Mouse (Mus musculus): Measurements from ENCODE around the gene Olfr598. TPM values are rescaled to one million over a fixed set of nuclear protein-coding genes. Genes with fewer than 3 reads are reported as not detected.
"Not testable (repeated sequence)": the region's sequence is repeated elsewhere in the genome, so short reads cannot be mapped to it uniquely, and the experiment has no call there.

The Olfr598 gene
- not detected in 2 replicates for polyA plus RNA-seq (2016; fragmentation: Nextera tagmentation; extraction: Ambion mirVana)

- DNase-seq (ENCODE audit: low spot score) = no peak
- Histone ChIP-seq H3K9me3 (no peaks in the 10 kb centered on the region), H3K27ac (no peak within 1 kb of the TSS), H3K36me3 (no peaks in the 10 kb centered on the region), H3K4me1 (replicated peaks) (no peaks in the 10 kb centered on the region), H3K4me3 (no peak within 1 kb of the TSS), H3K27me3 (ENCODE audit: insufficient read depth, poor library complexity, severe bottlenecking) (no peaks in the 10 kb centered on the region)
Measured at GRCm38 (mm10) chr7:103323268-103323667, at the start of gene Olfr598. Gene Olfr598, plus strand, starts transcription at chr7:103323568.

- H3K4me3 ChIP-seq; H3K9me3 ChIP-seq; H3K27me3 ChIP-seq (ENCODE audit: insufficient read depth, poor library complexity, severe bottlenecking); H3K4me1 ChIP-seq (replicated peaks); H3K27ac ChIP-seq; DNase-seq (ENCODE audit: low spot score); H3K36me3 ChIP-seq: not testable (repeated sequence)
- 83% methylated on average over 2 of the region's 2 CpGs for WGBS
Measured at GRCm38 (mm10) chr7:103305348-103305747, 18.0 kb upstream of the Olfr598 start, which contains the start of gene Olfr596. Gene Olfr596, plus strand, starts transcription at chr7:103305648.

GRCm38 (mm10) chr7:103316015-103316414, 7.4 kb upstream of the Olfr598 start, which contains the start of gene Olfr597:
Gene Olfr597, plus strand, starts transcription at chr7:103316315.
- H3K9me3 ChIP-seq; DNase-seq (ENCODE audit: low spot score); H3K27me3 ChIP-seq (ENCODE audit: insufficient read depth, poor library complexity, severe bottlenecking); H3K4me1 ChIP-seq (replicated peaks); H3K4me3 ChIP-seq; H3K27ac ChIP-seq; H3K36me3 ChIP-seq: not testable (repeated sequence)
- WGBS = 95% methylated on average over 2 of the region's 2 CpGs

GRCm38 (mm10) chr7:103335617-103336016, 12.2 kb downstream of the Olfr598 start, which contains the start of gene Olfr599:
Gene Olfr599, plus strand, starts transcription at chr7:103335917.
- no peaks in the 10 kb centered on the region for H3K27me3 ChIP-seq (ENCODE audit: insufficient read depth, poor library complexity, severe bottlenecking)
- 92% methylated on average over 1 of the region's 1 CpGs for WGBS
- no peaks in the 10 kb centered on the region for H3K36me3 ChIP-seq
- no peaks in the 10 kb centered on the region for H3K4me1 ChIP-seq (replicated peaks)
- DNase-seq (ENCODE audit: low spot score) = no peak
- no peak within 1 kb of the TSS for H3K27ac ChIP-seq
- no peaks in the 10 kb centered on the region for H3K9me3 ChIP-seq
- H3K4me3 ChIP-seq = no peak within 1 kb of the TSS

- no peak within 1 kb of the TSS for H3K27ac ChIP-seq
- H3K36me3 ChIP-seq = no peaks in the 10 kb centered on the region
- no peak for DNase-seq (ENCODE audit: low spot score)
- H3K4me1 ChIP-seq (replicated peaks) = no peaks in the 10 kb centered on the region
- no peaks in the 10 kb centered on the region for H3K27me3 ChIP-seq (ENCODE audit: insufficient read depth, poor library complexity, severe bottlenecking)
- no peaks in the 10 kb centered on the region for H3K9me3 ChIP-seq
- H3K4me3 ChIP-seq = no peak within 1 kb of the TSS
Measured at GRCm38 (mm10) chr7:103349569-103349968, 26.2 kb downstream of the Olfr598 start, which contains the start of gene Olfr600. Gene Olfr600, minus strand, starts transcription at chr7:103349669.

- Histone ChIP-seq H3K27ac (no peak within 1 kb of the TSS), H3K4me3 (no peak within 1 kb of the TSS), H3K27me3 (ENCODE audit: insufficient read depth, poor library complexity, severe bottlenecking) (no peaks in the 10 kb centered on the region), H3K36me3 (no peaks in the 10 kb centered on the region), H3K4me1 (replicated peaks) (no peaks in the 10 kb centered on the region), H3K9me3 (no peaks in the 10 kb centered on the region)
- WGBS = 100% methylated on average over 1 of the region's 1 CpGs
- DNase-seq (ENCODE audit: low spot score) = no peak
Measured at GRCm38 (mm10) chr7:103362555-103362954, 39.2 kb downstream of the Olfr598 start, which contains the start of gene Olfr601. Gene Olfr601, minus strand, starts transcription at chr7:103362655.

Other genes with a start within 250 kb of the Olfr598 start
- not detected in 2 replicates for gene Olfr584, start 241.7 kb upstream of the Olfr598 start, polyA plus RNA-seq (2016; fragmentation: Nextera tagmentation; extraction: Ambion mirVana)
- not detected in 2 replicates for gene Olfr585, start 225.8 kb upstream of the Olfr598 start, polyA plus RNA-seq (2016; fragmentation: Nextera tagmentation; extraction: Ambion mirVana)
- gene Olfr586, start 197.9 kb upstream of the Olfr598 start, polyA plus RNA-seq (2016; fragmentation: Nextera tagmentation; extraction: Ambion mirVana) = not detected in 2 replicates
- not detected in 2 replicates for gene Olfr588-ps1, start 182.7 kb upstream of the Olfr598 start, polyA plus RNA-seq (2016; fragmentation: Nextera tagmentation; extraction: Ambion mirVana)
- not detected in 2 replicates for gene Olfr589, start 167.2 kb upstream of the Olfr598 start, polyA plus RNA-seq (2016; fragmentation: Nextera tagmentation; extraction: Ambion mirVana)
- not detected in 2 replicates for gene Olfr591, start 145.2 kb upstream of the Olfr598 start, polyA plus RNA-seq (2016; fragmentation: Nextera tagmentation; extraction: Ambion mirVana)
- gene Olfr592, start 138.8 kb upstream of the Olfr598 start, polyA plus RNA-seq (2016; fragmentation: Nextera tagmentation; extraction: Ambion mirVana) = not detected in 2 replicates
- not detected in 2 replicates for gene Olfr593, start 111.7 kb upstream of the Olfr598 start, polyA plus RNA-seq (2016; fragmentation: Nextera tagmentation; extraction: Ambion mirVana)
- gene Olfr594, start 106.6 kb upstream of the Olfr598 start, polyA plus RNA-seq (2016; fragmentation: Nextera tagmentation; extraction: Ambion mirVana) = not detected in 2 replicates
- gene Usp17ld, start 71.1 kb upstream of the Olfr598 start, polyA plus RNA-seq (2016; fragmentation: Nextera tagmentation; extraction: Ambion mirVana) = not detected in 2 replicates
- gene Olfr596, start 17.9 kb upstream of the Olfr598 start, polyA plus RNA-seq (2016; fragmentation: Nextera tagmentation; extraction: Ambion mirVana) = not detected in 2 replicates
- gene Olfr597, start 7.3 kb upstream of the Olfr598 start, polyA plus RNA-seq (2016; fragmentation: Nextera tagmentation; extraction: Ambion mirVana) = not detected in 2 replicates
- gene Olfr599, start 12.3 kb downstream of the Olfr598 start, polyA plus RNA-seq (2016; fragmentation: Nextera tagmentation; extraction: Ambion mirVana) = not detected in 2 replicates
- gene Olfr600, start 26.1 kb downstream of the Olfr598 start, polyA plus RNA-seq (2016; fragmentation: Nextera tagmentation; extraction: Ambion mirVana) = not detected in 2 replicates
- not detected in 2 replicates for gene Olfr601, start 39.1 kb downstream of the Olfr598 start, polyA plus RNA-seq (2016; fragmentation: Nextera tagmentation; extraction: Ambion mirVana)
- gene Olfr603, start 62.6 kb downstream of the Olfr598 start, polyA plus RNA-seq (2016; fragmentation: Nextera tagmentation; extraction: Ambion mirVana) = not detected in 2 replicates
- not detected in 2 replicates for gene Usp17lc, start 91.5 kb downstream of the Olfr598 start, polyA plus RNA-seq (2016; fragmentation: Nextera tagmentation; extraction: Ambion mirVana)
- gene Olfr605, start 121.9 kb downstream of the Olfr598 start, polyA plus RNA-seq (2016; fragmentation: Nextera tagmentation; extraction: Ambion mirVana) = not detected in 2 replicates
- not detected in 2 replicates for gene Olfr606, start 125.5 kb downstream of the Olfr598 start, polyA plus RNA-seq (2016; fragmentation: Nextera tagmentation; extraction: Ambion mirVana)
- gene Olfr607, start 140.6 kb downstream of the Olfr598 start, polyA plus RNA-seq (2016; fragmentation: Nextera tagmentation; extraction: Ambion mirVana) = not detected in 2 replicates
- gene Olfr608, start 146.3 kb downstream of the Olfr598 start, polyA plus RNA-seq (2016; fragmentation: Nextera tagmentation; extraction: Ambion mirVana) = not detected in 2 replicates
- not detected in 2 replicates for gene Olfr609, start 174.5 kb downstream of the Olfr598 start, polyA plus RNA-seq (2016; fragmentation: Nextera tagmentation; extraction: Ambion mirVana)
- not detected in 2 replicates for gene Olfr610, start 188.6 kb downstream of the Olfr598 start, polyA plus RNA-seq (2016; fragmentation: Nextera tagmentation; extraction: Ambion mirVana)
- gene Olfr611, start 197.3 kb downstream of the Olfr598 start, polyA plus RNA-seq (2016; fragmentation: Nextera tagmentation; extraction: Ambion mirVana) = not detected in 2 replicates
- gene Olfr612, start 219.1 kb downstream of the Olfr598 start, polyA plus RNA-seq (2016; fragmentation: Nextera tagmentation; extraction: Ambion mirVana) = not detected in 2 replicates
- gene Olfr613, start 224.5 kb downstream of the Olfr598 start, polyA plus RNA-seq (2016; fragmentation: Nextera tagmentation; extraction: Ambion mirVana) = not detected in 2 replicates
- gene Olfr615, start 232.5 kb downstream of the Olfr598 start, polyA plus RNA-seq (2016; fragmentation: Nextera tagmentation; extraction: Ambion mirVana) = not detected in 2 replicates
- not detected in 2 replicates for gene Olfr616, start 245.6 kb downstream of the Olfr598 start, polyA plus RNA-seq (2016; fragmentation: Nextera tagmentation; extraction: Ambion mirVana)
- gene Olfr617, start 249.5 kb downstream of the Olfr598 start, polyA plus RNA-seq (2016; fragmentation: Nextera tagmentation; extraction: Ambion mirVana) = not detected in 2 replicates

Data from hindbrain, embryonic 10.5 days (tissue).